Mouse (Mus musculus) kidney, postnatal 10 days (tissue): ENCODE data around the gene Pak6.
A peak's percentile ranks its signal among the peaks of the same experiment; 100 is the strongest.
"Not testable (repeated sequence)": the region's sequence is repeated elsewhere in the genome, so short reads cannot be mapped to it uniquely, and the experiment has no call there.

Experiments used
- DNase-seq: peaks from one replicate; pipeline ENCODE4 v3.0.0; 2021; ENCODE audit warnings: mixed read lengths

The Pak6 gene

DNA sequence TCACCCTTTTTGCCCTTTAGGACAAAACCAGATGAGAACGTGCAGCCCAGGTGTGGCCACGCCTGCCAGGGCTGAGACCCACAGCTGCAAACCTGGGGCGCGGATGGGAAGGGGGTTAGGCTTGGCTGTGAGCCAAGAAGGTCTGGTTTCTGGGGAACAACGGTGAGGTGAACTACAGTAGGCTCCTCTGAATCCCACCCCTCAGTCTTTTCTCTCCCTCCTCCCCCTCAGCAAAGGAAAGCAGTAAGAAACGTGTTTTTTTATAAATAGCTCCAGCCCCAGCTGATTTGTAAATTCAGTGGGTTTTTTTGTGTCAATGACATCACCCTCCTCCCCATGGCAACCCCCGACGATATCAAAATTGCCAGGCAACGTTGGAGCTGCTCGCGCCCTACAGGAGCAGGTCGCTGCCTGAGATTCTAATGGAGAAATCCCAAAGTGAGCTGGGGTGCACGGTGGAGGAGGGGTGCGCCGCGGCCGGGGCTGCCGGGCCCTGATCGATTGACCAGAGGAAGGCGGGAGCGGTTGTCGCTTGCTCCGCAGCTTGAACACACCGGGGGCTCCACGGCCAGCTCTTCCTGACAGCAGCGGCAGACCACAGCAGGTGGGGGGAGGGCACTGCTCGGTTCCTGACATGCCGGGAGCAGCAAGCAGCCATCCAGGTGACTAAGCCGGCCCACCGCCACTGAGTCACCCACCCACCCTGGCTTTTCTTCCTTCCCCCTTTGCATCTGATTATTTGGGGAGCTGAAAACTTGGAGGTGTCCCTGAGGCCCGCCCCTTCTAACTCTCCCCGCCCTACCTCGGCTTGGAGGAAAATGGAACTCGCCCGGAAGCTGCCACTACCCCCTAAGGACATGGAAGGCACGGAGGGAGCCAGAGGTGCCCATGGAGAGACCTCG is at the start of gene Pak6:
Gene Pak6, plus strand, starts transcription at position 402 of the 902 bp plus-strand sequence.
- DNase-seq: peak; percentile 33

DNA sequence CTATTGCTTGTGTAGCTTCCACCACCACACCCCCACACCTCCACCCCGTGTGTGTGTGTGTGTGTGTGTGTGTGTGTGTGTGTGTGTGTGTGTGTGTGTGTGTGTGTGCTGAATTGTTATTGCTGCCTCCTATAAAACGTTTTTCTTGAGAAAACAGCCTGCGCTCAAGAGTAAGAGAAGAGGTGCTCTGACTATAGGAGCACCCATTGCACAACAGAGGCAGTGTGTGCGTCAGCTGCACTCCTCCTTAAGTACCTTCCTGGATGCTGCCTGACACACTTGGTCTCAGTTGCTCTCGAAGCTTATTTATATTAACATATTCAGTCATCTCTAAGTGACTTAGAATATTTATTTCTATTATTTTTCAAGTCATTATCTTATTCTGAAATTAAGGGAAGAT is 45.1 kb upstream of the Pak6 start:
- no peak for DNase-seq

DNA sequence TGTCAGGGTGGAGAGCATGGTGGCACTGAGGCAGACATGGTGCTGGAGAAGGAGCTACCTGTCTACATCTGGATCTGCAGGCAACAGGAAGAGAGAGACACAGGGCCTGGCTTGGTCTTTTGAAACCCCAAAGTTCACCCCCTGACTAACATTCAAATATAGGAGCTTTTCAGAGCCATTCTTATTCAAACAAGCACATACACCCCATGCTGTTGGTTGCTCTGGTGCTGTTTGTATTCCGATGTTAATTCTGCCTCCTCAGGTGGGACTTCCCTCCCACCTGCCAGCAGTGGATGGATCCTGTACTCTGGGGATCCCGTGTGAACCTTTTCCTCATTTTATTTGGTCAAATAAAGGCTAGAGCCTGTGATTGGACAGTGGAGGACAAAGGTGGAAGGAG is 43.0 kb upstream of the Pak6 start:
- DNase-seq: no peak

DNA sequence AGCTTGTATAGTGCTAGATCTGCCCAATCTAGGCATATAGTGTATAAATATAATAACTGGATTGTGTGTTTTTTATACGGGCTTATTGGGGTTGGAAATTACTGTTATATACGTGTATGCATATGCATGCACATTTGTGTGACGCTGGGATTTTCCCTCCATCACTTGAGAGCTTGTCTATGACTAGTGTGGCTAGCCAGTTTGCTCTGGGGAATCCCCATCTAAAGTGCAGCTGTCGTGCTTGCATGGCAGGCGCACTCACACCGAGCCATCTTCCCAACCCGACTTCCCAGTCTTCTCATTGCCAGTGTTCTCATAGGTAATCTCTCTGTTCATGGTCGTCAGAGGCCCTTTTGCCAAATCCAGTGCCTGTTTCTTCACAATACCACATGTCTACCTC is 42.5 kb upstream of the Pak6 start:
- no peak for DNase-seq

DNA sequence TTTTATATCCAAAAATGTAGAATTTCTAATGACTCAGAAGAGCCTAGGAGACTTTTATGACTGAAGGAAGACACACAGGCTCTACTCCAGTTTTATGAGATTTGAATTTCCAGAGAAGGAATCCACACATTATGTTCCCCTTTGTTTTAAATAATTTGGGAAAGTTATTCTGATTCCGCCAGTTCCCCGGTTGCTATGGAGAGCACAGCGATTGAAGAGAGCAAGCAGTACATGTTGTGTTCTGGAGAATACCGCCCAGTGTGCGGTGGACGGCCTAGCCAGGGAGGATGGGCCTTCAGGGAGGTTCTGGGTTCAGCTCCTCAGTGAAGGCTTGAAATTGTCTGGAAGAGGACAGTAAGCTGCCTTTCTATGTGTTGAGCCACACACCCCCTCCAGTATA is 33.8 kb upstream of the Pak6 start:
- no peak for DNase-seq

DNA sequence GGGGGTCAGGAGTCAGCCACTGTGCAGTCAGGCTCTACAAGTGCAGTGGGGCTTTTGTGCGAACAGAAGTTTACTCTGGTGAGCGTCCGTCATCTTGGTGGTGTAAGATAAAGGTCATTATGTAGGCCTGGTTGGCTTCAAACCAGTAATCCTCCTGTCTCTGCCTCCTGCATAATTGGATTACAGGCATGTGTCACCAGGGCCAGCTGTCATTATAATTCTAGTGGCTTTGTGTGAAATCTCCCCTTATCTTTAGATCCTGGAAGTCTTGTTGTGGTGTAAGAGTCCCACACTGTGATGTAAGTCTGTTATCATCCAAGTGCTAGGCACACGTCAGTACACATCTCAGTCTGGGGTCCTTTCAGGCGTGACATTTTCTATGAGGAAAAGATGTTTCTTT is 29.7 kb upstream of the Pak6 start:
- DNase-seq: no peak

DNA sequence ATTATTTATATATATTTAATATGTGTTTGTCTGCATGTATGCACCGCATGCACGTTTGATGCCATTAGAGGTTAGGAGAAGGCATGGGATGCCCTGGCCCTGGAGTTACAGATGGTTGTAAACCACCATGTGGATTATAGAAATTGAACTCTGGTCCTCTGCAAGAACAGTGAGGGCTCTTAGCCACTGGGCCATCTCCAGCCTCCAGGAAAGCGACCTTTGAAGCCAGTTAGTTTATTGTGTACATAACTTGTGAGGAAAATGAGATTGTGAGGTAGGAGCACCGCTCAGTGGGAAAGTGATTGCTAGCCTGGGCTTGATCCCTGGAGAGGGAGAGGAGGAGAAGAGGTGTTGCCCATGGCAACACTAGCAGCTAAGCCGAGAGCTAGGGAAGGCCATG is 25.8 kb upstream of the Pak6 start:
- no peak for DNase-seq

DNA sequence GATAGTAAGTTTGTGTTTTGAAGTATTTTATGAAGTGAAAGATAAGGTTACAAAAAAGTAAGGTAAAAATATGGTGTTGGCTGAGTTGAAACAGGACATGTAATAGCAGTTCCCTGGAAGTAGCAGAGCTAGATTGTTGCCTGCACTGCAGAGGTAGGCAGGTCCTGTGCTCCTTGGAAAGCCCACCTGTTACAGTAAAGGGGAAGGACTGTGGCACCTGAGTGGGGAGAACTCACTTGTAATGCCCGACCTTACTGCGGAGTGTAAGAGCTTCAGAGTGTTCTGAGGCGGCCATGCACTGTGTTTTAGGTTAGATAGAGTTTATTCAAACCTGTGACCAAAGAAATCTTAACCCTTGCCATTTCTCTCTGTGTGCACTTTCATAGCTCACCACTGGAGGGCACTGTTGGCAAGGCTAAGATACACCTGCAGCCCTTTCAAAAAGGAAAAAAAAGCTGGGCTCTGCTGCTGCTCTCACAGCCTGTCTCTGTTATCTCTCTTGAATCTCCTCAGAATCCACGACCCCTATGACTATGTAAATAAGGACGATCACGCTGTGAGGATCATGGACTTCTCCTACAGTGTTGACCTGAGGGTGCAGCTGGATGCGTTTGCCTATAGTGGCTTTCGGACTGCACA is 25.1 kb upstream of the Pak6 start:
- DNase-seq: peak; percentile 81

DNA sequence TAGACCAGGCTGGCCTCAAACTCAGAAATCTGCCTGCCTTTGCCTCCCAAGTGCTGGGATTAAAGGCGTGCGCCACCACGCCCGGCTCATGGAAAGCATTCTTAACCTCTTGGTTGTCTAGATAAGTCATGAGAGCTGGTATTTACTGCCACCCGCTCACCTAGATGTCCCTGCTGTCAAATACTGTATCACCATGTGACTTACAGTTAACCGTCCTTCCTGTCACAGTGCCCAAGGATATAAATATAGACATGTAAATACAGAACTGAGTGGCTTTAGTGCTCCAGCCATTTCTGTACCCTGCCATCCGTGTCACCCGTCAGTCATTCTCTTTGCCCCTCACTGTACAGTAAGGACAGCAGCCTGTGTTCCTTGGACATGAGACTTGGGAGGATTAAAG is 24.4 kb upstream of the Pak6 start:
- no peak for DNase-seq

DNA sequence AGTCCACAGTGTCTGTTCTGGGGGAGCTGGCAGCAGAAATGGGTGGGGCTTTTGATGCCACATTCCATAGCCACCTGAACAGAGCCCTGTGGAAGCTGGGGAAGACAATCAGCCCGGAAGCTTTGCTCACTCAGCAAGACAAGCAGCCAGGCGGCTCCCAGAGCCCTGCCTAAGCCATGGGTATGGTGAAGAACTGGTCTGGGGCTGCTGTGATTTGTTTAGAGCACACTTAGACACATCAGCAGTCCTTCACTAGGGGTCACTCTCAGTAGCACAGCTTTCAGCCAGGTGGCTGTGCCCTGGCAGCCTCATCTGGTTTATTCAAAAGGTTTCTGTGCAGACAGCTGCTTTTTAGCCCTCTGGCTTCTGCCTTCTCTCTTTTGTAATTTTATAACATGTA is 22.0 kb upstream of the Pak6 start:
- DNase-seq: peak; percentile 32

DNA sequence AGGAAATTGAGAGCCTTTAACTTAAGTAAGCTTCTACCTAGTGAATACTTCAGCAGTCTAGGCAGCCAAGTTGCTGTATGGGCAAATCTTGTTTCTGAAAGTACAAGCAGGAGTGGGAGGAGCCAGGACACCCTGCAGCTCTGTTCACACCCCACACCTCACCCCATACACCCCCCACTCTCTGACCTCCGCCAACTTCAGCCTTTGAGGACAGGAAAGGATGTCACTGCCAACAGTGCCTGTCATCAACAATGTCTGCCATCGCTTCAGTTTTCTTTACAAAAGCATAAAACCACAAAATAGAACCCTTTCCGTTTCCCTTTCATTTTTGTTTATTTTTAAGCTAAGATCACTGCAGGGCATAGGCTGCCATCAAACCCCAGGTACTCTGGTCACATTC is 20.7 kb upstream of the Pak6 start:
- no peak for DNase-seq

DNA sequence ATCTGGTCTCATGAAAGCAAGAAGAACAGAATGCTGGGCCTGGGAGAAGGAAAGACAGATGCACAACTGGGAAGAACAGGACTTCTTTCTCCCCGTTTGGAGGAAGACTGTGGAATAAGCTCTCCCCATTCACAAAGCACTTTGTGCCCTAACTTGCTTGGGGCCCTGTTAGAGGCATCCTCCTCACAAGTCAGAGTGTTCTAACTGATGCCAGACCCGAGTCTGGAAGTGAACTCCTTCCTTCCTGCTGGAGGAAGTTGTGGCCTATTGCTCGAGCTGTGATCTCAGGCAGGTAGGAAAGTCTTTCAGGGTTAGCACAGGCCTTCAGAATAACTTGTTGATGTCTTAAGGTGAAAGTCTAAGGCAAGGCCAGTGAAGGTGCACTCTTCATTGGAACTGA is 20.2 kb upstream of the Pak6 start:
- no peak for DNase-seq

DNA sequence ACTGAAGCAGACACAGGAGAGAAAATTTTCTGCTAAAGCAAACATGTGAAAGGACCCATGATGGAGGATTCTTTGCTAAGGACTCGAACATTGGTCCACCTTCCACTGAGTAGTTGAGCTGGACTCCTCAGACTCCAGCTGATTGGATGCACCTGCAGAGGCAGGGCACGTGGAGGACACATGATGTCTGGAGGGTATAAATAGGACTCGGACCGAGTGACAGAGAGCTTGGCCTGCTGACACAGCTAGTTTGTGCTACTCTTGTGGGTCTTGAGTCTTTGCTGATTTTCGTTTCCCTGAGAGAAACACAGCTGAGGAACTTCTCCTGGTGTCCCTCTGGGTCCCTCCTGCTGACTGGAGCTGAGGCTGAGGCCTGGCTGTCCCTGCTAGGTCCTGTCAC is 16.4 kb upstream of the Pak6 start:
- no peak for DNase-seq

DNA sequence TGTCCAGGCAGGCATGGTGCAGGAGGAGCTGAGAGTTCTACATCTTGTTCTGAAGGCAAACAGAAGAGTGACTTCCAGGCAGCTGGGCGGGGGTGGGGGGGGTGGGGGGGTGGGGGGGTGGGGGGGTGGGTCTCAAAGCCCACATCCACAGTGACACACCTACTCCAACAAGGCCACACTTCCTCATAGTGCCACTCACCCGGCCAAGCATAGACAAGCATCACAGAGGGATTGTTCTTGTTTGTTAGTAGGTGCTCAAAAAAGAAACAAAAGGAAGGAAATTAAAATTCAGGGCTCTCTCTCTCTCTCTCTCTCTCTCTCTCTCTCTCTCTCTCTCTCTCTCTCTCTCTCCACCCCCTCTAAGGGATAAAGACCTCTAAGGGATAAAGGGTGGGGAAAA is 12.4 kb upstream of the Pak6 start:
- not testable (repeated sequence) for DNase-seq

DNA sequence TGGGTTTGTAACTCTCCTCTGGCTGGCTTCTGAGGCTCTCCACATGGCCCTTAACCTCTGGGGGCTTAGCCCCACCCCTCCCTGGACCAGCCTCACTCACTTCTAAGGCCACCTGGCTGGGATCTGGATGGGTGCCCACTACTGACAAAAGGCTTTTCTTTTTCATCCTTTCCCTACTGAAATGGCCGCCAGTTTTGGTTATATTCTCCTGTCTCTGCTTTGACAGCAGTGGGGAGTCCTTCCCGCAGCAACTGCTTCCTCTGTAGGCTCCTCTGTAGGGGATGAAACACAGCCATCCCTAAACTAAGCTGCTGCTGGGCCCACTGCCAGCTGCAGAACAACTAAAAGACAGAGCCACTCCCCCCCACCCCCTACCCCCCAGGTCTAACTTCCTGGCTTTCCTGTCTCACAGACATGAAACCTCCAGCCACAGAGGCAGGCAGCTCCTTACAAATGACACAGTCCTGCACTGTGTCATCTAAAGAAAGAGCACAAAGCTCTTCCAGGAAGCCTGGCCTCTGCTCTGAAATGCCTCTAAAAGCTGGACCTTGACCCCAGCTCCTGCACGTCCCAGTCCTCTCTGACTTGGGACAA is 6.3 kb upstream of the Pak6 start:
- peak; percentile 65 for DNase-seq

DNA sequence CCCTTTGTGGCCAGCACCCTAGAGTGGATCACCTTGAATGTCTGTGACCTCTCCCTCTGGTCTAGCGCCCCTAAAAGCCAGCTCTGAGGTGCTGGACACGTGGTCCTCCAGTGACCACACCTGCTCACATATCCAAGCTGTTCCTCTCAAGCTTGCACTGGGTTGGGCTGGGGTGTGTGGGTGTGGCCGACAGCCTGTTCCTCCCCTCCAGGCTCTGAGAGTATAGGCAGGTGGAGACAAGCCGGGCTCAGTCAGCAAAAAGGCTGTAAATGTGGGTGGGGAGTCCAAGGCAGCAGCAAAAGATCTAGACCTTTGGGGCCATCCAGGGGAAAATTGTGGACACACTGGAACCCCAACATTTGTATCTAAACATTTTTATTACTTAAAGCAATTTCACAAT is 4.6 kb upstream of the Pak6 start:
- DNase-seq: peak; percentile 43

DNA sequence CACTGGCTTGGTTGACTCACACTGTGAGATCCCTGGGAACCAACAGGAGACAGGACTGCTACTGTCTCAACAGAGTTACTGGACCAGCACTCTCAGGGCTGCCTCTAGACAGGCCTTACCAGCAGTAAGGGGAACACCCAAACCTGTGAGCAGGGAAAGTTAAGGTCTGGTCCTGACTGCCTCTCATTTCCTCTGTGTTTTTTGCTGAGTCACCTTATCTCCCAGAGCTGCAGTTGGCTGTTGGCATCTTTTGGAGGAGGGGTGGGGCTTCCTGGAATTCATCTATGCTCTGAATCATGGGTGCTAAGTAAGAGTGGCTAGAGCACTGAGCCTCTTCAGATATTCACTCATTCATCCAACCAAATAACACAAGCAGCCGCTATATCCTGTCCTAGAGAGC is 4.0 kb upstream of the Pak6 start:
- peak; percentile 43 for DNase-seq

DNA sequence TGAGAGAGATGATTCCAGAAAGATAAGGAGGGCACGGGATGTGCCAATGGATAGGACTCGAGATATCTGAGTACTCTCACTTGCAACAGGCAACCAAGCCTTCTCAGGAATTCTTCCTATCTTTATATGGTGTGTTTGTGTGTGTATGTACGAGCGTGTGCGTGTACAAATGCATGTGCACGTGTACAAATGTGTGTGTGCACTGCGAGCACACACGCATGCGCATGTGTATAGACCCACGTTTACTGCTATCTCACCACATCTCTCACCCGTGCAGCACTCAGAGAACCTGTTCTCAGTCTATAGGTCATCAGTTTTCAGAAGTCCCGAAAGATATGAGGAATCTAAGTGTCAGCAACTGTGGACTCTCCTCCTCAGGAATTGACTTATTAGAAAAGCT is 3.6 kb upstream of the Pak6 start:
- no peak for DNase-seq

DNA sequence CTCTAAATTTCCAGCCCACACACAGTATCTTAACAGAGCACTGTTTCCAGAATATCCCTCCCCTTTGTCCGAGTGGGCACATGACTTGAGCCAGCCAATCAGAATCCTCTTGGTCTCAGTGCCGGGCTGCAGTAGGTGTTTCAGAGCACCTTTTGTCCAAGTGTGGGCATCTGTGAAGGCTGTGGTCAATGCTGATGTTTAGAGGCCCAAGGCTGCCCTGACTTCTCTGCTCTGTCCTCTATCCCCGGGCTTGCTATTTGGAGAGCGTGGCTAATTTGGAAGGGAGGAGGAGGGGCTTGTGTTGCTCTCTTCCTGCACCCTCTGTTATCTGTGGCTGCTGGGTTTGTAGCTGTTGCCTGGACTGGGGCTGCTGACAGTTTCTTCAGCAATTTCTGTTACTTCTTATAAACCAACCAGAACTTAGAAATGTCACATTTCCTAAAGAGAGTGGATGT is 3.1 kb upstream of the Pak6 start:
- DNase-seq: peak; percentile 56

DNA sequence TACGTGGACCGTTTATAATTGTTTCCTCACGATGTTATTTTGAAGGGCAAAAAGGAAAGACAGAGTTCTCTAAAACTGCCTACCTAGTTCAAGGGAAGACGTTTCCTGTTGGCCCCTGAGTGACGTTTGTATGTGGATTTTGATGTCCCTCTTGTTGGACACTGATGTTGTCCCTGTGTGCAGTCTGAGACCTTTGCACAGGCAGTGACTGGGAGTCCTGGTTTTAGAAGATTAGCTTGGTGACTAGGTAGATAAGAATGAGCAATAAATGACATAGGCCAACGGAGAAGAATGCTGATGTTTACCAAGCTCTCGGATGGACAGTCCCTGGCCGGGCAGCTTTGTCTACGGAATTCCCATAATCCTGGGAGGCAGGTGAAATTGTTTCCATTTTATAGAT is 1.2 kb upstream of the Pak6 start:
- no peak for DNase-seq

DNA sequence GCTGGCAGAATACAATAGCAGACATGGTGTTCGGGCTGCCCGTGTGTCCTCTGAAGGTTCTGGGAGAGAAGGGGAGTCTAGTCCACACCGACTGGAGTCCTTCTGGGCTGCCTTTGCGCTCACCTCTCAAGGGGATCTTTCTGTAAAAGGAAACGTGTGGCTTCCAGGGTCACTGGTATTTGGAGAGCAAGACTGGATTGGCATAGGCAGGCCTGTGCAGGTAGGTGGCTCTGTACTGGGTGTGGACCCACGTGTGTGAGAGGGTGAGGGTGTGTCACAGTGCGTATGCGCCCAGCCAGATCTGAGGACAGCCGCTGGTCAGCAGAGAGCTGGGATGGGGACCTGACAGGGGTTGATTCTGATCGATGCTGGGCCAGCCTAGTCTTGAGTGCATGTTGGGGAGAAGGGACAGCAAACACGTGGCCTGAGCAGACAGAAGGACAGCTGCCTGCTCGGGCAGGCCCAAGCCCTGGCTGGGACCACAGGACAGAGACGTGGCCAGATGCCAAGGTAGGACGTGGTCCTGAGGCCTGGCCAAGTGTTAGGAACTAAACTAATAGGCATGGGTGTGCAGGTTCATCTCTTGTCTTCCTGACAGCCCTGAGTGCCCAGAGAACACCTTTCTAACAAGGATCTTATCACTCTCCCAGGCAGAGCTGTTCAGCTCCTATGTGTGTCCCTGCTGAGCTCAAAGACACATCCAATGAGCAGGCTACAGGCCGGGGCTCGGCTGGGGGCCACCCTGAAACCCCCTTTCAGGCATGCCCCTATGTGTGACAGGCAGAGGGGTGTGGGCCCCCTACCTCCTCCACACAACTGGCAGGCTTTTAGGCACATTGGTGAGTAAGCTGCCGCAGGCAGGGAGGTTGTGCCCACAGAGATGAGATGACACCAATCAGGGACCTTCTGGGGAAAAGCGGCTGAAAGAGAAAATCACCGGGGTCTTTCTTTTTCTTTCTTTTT is 982 bp downstream of the Pak6 start:
- DNase-seq: peak; percentile 43

DNA sequence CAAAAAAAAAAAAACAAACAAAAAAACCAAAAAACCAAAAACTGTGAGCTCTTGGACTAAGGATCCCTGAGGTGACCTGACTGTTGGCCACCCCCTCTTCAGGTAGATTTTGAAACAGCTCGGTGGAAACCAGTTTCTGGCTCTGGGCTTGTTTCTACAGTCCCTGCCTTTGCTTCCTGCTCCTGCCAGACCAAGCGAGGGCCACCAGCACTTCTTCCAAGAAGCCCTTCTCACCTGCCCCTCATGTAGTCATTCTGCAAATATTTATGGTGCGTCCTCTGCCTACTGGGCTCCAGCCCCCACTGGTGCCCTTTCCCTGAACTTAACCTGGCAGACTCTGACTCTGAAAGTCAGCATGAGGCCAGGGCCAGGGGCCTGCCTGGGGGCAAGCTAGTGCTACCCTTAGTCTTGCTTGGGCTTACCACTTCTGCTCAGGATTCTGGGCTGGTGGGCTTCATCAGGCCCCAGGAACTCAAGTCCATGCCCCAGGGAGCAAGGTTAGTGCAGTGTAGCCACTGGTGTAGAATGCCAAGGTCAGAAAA is 1.9 kb downstream of the Pak6 start:
- DNase-seq: no peak

DNA sequence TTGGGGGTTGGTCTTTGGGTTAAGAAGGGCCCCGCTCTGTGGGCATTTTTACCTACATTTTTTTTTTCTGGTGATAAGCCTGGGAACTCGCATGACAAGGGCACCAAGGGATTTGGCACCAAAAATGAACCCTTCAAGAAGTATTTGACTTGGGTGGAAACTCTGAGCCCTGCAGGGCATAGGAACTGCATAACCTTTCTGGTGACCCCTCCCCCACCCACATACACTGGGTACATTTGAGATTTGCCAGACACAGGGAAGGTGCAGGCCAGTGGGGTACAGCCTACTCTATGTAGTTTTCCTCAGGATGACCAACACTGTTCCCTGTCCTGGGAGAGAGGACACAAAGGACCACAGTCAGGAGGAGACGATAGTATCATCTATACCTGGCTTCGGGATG is 2.5 kb downstream of the Pak6 start:
- DNase-seq: no peak
